Mouse (Mus musculus) layer of hippocampus, adult 8-10 months (tissue): ENCODE measurements around the gene Slc22a15. TPM values are rescaled to one million over a fixed set of nuclear protein-coding genes. Genes with fewer than 3 reads are reported as not detected.
A peak's percentile ranks its signal among the peaks of the same experiment; 100 is the strongest.

Experiments used
- DNase-seq, 2 experiments: peaks; one replicate each; pipeline ENCODE4 v3.0.0; 2022; ENCODE audit warnings: low spot score in 2 of 2
- total RNA-seq, 4 experiments: library from RNA; stranded (reverse); gene quantifications; 2 replicates each; pipeline ENCODE4 v1.2.4; 2022

Gene Slc22a15
- 10 to 100 TPM in 2 of 4 experiments, 1 to 10 TPM in 2; 9.5 to 10.3 (median 10.1) TPM for total RNA-seq

- peak in 1 of 2 experiments; percentile 29 for DNase-seq
Measured at GRCm38 (mm10) chr3:101923843-101924740, at the start of gene Slc22a15. TSS of gene Slc22a15 (minus strand) at chr3:101924453.

- DNase-seq, result peak; percentile 19 to 28
Measured at GRCm38 (mm10) chr3:101966825-101967558, 42.7 kb upstream of the Slc22a15 start.

GRCm38 (mm10) chr3:101964352-101964751, 40.1 kb upstream of the Slc22a15 start:
- DNase-seq, result no peak

GRCm38 (mm10) chr3:101963501-101963900, 39.2 kb upstream of the Slc22a15 start:
- DNase-seq, result no peak

GRCm38 (mm10) chr3:101961146-101961835, 37.0 kb upstream of the Slc22a15 start:
- DNase-seq, result no peak

- no peak for DNase-seq
Measured at GRCm38 (mm10) chr3:101958047-101958446, 33.8 kb upstream of the Slc22a15 start.

- DNase-seq, result no peak
Measured at GRCm38 (mm10) chr3:101953506-101953905, 29.3 kb upstream of the Slc22a15 start.

- DNase-seq, result no peak
Measured at GRCm38 (mm10) chr3:101952577-101952976, 28.3 kb upstream of the Slc22a15 start.

- no peak for DNase-seq
Measured at GRCm38 (mm10) chr3:101948572-101948971, 24.3 kb upstream of the Slc22a15 start.

- DNase-seq, result no peak
Measured at GRCm38 (mm10) chr3:101947250-101947649, 23.0 kb upstream of the Slc22a15 start.

- no peak for DNase-seq
Measured at GRCm38 (mm10) chr3:101945257-101945656, 21.0 kb upstream of the Slc22a15 start.

GRCm38 (mm10) chr3:101940418-101940817, 16.2 kb upstream of the Slc22a15 start:
- DNase-seq, result no peak

GRCm38 (mm10) chr3:101939865-101940264, 15.6 kb upstream of the Slc22a15 start:
- DNase-seq, result no peak

GRCm38 (mm10) chr3:101939152-101939551, 14.9 kb upstream of the Slc22a15 start:
- no peak for DNase-seq

- DNase-seq, result no peak
Measured at GRCm38 (mm10) chr3:101936369-101936768, 12.1 kb upstream of the Slc22a15 start.

- no peak for DNase-seq
Measured at GRCm38 (mm10) chr3:101933820-101934219, 9.6 kb upstream of the Slc22a15 start.

GRCm38 (mm10) chr3:101929105-101929876, 5.0 kb upstream of the Slc22a15 start:
- DNase-seq, result no peak

- no peak for DNase-seq
Measured at GRCm38 (mm10) chr3:101926636-101927035, 2.4 kb upstream of the Slc22a15 start.

- no peak for DNase-seq
Measured at GRCm38 (mm10) chr3:101925663-101926062, 1.4 kb upstream of the Slc22a15 start.

- DNase-seq, result no peak
Measured at GRCm38 (mm10) chr3:101922366-101922765, 1.9 kb downstream of the Slc22a15 start.

- DNase-seq, result no peak
Measured at GRCm38 (mm10) chr3:101918526-101918925, 5.7 kb downstream of the Slc22a15 start.
